Mouse (Mus musculus) myocyte (in vitro differentiated cells): ENCODE results near the gene Sphk1. TPM values are rescaled to one million over a fixed set of nuclear protein-coding genes. Genes with fewer than 3 reads are reported as not detected.

ENCODE experiments used
- H3K27me3 ChIP-seq: one replicate; pipeline ENCODE4 v1.6.1; 2011; ENCODE audit not compliant: control insufficient read depth, insufficient read depth, insufficient read length
- H3K36me3 ChIP-seq: one replicate; pipeline ENCODE4 v1.6.1; 2011; ENCODE audit not compliant: control insufficient read depth, insufficient read depth
- H3K4me2 ChIP-seq: one replicate; pipeline ENCODE4 v1.6.1; 2011; ENCODE audit warnings: low read depth, control low read depth
- H3K4me3 ChIP-seq: one replicate; pipeline ENCODE4 v1.5.1; 2011; ENCODE audit warnings: mild to moderate bottlenecking, control low read depth, moderate library complexity
- H3K79me2 ChIP-seq: one replicate; pipeline ENCODE4 v1.6.1; 2011; ENCODE audit not compliant: control insufficient read depth, insufficient read depth
- H3ac ChIP-seq: one replicate; pipeline ENCODE4 v1.6.1; 2011; ENCODE audit not compliant: control insufficient read depth, insufficient read length
- CEBPB ChIP-seq: IDR thresholded peaks from 2 replicates; pipeline ENCODE4 v1.6.1; 2011; ENCODE audit warnings: mild to moderate bottlenecking, moderate library complexity; ENCODE audit not compliant: poor library complexity, insufficient read depth, severe bottlenecking
- E2F4 ChIP-seq: IDR thresholded peaks from one replicate; pipeline ENCODE4 v1.6.1; 2011; ENCODE audit warnings: mild to moderate bottlenecking, control low read depth, moderate library complexity; ENCODE audit not compliant: insufficient read depth
- MAX ChIP-seq: IDR thresholded peaks from one replicate; pipeline ENCODE4 v1.6.1; 2011; ENCODE audit warnings: low read depth, mild to moderate bottlenecking, control low read depth
- MYOD1 ChIP-seq, 3 experiments: IDR thresholded peaks; one replicate each; pipeline ENCODE4 v1.6.1; 2011; ENCODE audit warnings: control low read depth in 2 of 3, low read depth in 2 of 3, mild to moderate bottlenecking in 2 of 3, moderate library complexity in 1 of 3; ENCODE audit not compliant: insufficient read length in 2 of 3, control insufficient read depth in 1 of 3
- MYOG ChIP-seq, 3 experiments: IDR thresholded peaks; one replicate each; pipeline ENCODE4 v1.6.1; 2011; ENCODE audit warnings: control low read depth in 2 of 3, low read depth in 2 of 3, mild to moderate bottlenecking in 2 of 3; ENCODE audit not compliant: insufficient read length in 2 of 3, control insufficient read depth in 1 of 3, insufficient read depth in 1 of 3
- POLR2A ChIP-seq: IDR thresholded peaks from one replicate; pipeline ENCODE4 v1.6.1; 2011; ENCODE audit warnings: low read depth, mild to moderate bottlenecking, control low read depth, moderate library complexity; ENCODE audit not compliant: insufficient read length
- POLR2AphosphoS2 ChIP-seq: IDR thresholded peaks from one replicate; pipeline ENCODE4 v1.6.1; 2011; ENCODE audit warnings: low read depth, control low read depth; ENCODE audit not compliant: insufficient read length
- REST ChIP-seq: IDR thresholded peaks from one replicate; pipeline ENCODE4 v1.6.1; 2011; ENCODE audit warnings: mild to moderate bottlenecking, control low read depth, moderate library complexity; ENCODE audit not compliant: insufficient read depth, insufficient read length
- SRF ChIP-seq: IDR thresholded peaks from one replicate; pipeline ENCODE4 v1.6.1; 2011; ENCODE audit warnings: low read depth; ENCODE audit not compliant: control insufficient read depth, insufficient read length
- TCF12 ChIP-seq: IDR thresholded peaks from one replicate; pipeline ENCODE4 v1.6.1; 2011; ENCODE audit warnings: mild to moderate bottlenecking, control low read depth; ENCODE audit not compliant: poor library complexity, insufficient read depth, severe bottlenecking
- TCF3 ChIP-seq: IDR thresholded peaks from one replicate; pipeline ENCODE4 v1.6.1; 2011; ENCODE audit warnings: low read depth, control low read depth; ENCODE audit not compliant: insufficient read length
- USF1 ChIP-seq: IDR thresholded peaks from one replicate; pipeline ENCODE4 v1.6.1; 2011; ENCODE audit warnings: low read depth, mild to moderate bottlenecking, control low read depth, moderate library complexity
- polyA plus RNA-seq: library from polyadenylated mRNA; unstranded; fragments of >200 nt; fragmentation: generic; extraction: Trizol; gene quantifications from one replicate; pipeline ENCODE4 v1.2.1, GENCODE M21; 2012; ENCODE audit warnings: missing spikeins

Gene Sphk1
- polyA plus RNA-seq, 1 experiment: 24.5 TPM

- Histone ChIP-seq H3K79me2 (peaks cover 84% of the 10 kb centered on the region), H3K27me3 (no peaks in the 10 kb centered on the region), H3K36me3 (no peaks in the 10 kb centered on the region), H3K4me3 (no peak overlapping the region), H3K4me2 (peak overlapping the region; percentile 20), H3ac (no peak overlapping the region)
- TF ChIP-seq MAX (no peak), USF1 (no peak), REST (no peak), SRF (no peak), MYOD1 (IDR thresholded peaks at IDR 0.05; ENCODE audit: control insufficient read depth in 1 of 3, insufficient read length in 2 of 3, low read depth in 2 of 3) (no peak), TCF3 (no peak), CEBPB (no peak), TCF12 (no peak), MYOG (IDR thresholded peaks at IDR 0.05; ENCODE audit: control insufficient read depth in 1 of 3, insufficient read depth in 1 of 3, insufficient read length in 2 of 3, low read depth in 2 of 3) (no peak), POLR2AphosphoS2 (no peak), POLR2A (no peak), E2F4 (no peak)
These were observed 42.2 kb downstream of the Sphk1 start for GRCm38 (mm10) chr11:116572756-116573543.

- no peak overlapping the region for H3K4me2 ChIP-seq
- H3K27me3 ChIP-seq: no peaks in the 10 kb centered on the region
- no peak overlapping the region for H3K4me3 ChIP-seq
- no peak overlapping the region for H3ac ChIP-seq
- peaks cover 85% of the 10 kb centered on the region for H3K79me2 ChIP-seq
- H3K36me3 ChIP-seq: no peaks in the 10 kb centered on the region
- no peak for TF ChIP-seq REST
- no peak for TF ChIP-seq USF1
- TF ChIP-seq MYOG (IDR thresholded peaks at IDR 0.05; ENCODE audit: control insufficient read depth in 1 of 3, insufficient read depth in 1 of 3, insufficient read length in 2 of 3, low read depth in 2 of 3): no peak
- TF ChIP-seq MAX: no peak
- no peak for TF ChIP-seq POLR2AphosphoS2
- TF ChIP-seq SRF: no peak
- TF ChIP-seq E2F4: no peak
- no peak for TF ChIP-seq POLR2A
- no peak for TF ChIP-seq TCF12
- TF ChIP-seq TCF3: no peak
- TF ChIP-seq MYOD1 (IDR thresholded peaks at IDR 0.05; ENCODE audit: control insufficient read depth in 1 of 3, insufficient read length in 2 of 3, low read depth in 2 of 3): no peak
- TF ChIP-seq CEBPB: no peak
These were observed 43.8 kb downstream of the Sphk1 start for GRCm38 (mm10) chr11:116574486-116574885.

- Histone ChIP-seq H3K36me3 (no peaks in the 10 kb centered on the region), H3K4me3 (no peak overlapping the region), H3K27me3 (no peaks in the 10 kb centered on the region), H3K79me2 (peaks cover 85% of the 10 kb centered on the region), H3K4me2 (no peak overlapping the region), H3ac (no peak overlapping the region)
- TF ChIP-seq TCF12: no peak
- peak; percentile 6 to 49 (median 28) for TF ChIP-seq MYOD1 (IDR thresholded peaks at IDR 0.05; ENCODE audit: control insufficient read depth in 1 of 3, insufficient read length in 2 of 3, low read depth in 2 of 3)
These were observed 44.3 kb downstream of the Sphk1 start for GRCm38 (mm10) chr11:116574982-116575381.

GRCm38 (mm10) chr11:116575396-116575795, 44.7 kb downstream of the Sphk1 start:
- no peak overlapping the region for H3K4me3 ChIP-seq
- H3K36me3 ChIP-seq: no peaks in the 10 kb centered on the region
- no peak overlapping the region for H3K4me2 ChIP-seq
- peaks cover 86% of the 10 kb centered on the region for H3K79me2 ChIP-seq
- TF ChIP-seq CEBPB (no peak), MYOG (IDR thresholded peaks at IDR 0.05; ENCODE audit: control insufficient read depth in 1 of 3, insufficient read depth in 1 of 3, insufficient read length in 2 of 3, low read depth in 2 of 3) (no peak), TCF12 (no peak), REST (no peak), SRF (no peak), MYOD1 (IDR thresholded peaks at IDR 0.05; ENCODE audit: control insufficient read depth in 1 of 3, insufficient read length in 2 of 3, low read depth in 2 of 3) (no peak), MAX (no peak), TCF3 (no peak), E2F4 (no peak), POLR2AphosphoS2 (no peak), POLR2A (no peak), USF1 (no peak)
- H3ac ChIP-seq: no peak overlapping the region
- no peaks in the 10 kb centered on the region for H3K27me3 ChIP-seq

- Histone ChIP-seq H3K36me3 (no peaks in the 10 kb centered on the region), H3K79me2 (peaks cover 56% of the 10 kb centered on the region), H3ac (no peak overlapping the region), H3K4me2 (no peak overlapping the region), H3K4me3 (no peak overlapping the region), H3K27me3 (no peaks in the 10 kb centered on the region)
- TF ChIP-seq MYOG (IDR thresholded peaks at IDR 0.05; ENCODE audit: control insufficient read depth in 1 of 3, insufficient read depth in 1 of 3, insufficient read length in 2 of 3, low read depth in 2 of 3) (no peak), SRF (no peak), MYOD1 (IDR thresholded peaks at IDR 0.05; ENCODE audit: control insufficient read depth in 1 of 3, insufficient read length in 2 of 3, low read depth in 2 of 3) (no peak), POLR2AphosphoS2 (no peak)
These were observed 48.6 kb downstream of the Sphk1 start for GRCm38 (mm10) chr11:116579280-116579679.
